Mouse (Mus musculus) lung, postnatal 25 days (tissue): ENCODE data around the gene Adora2a.
A peak's percentile ranks its signal among the peaks of the same experiment; 100 is the strongest.
"Not testable (repeated sequence)": the region's sequence is repeated elsewhere in the genome, so short reads cannot be mapped to it uniquely, and the experiment has no call there.

Experiments used
- DNase-seq: peaks from one replicate; pipeline ENCODE4 v3.0.0; 2022; ENCODE audit warnings: low spot score

The Adora2a gene

GRCm38 (mm10) chr10:75345265-75345664 lies 28.6 kb downstream of the Adora2a start:
- no peak for DNase-seq

GRCm38 (mm10) chr10:75350564-75350963 lies 33.9 kb downstream of the Adora2a start:
- DNase-seq, result no peak

- DNase-seq, result no peak
Measured at GRCm38 (mm10) chr10:75352541-75352940, 35.9 kb downstream of the Adora2a start.

GRCm38 (mm10) chr10:75353838-75354241 lies 37.2 kb downstream of the Adora2a start:
- not testable (repeated sequence) for DNase-seq

GRCm38 (mm10) chr10:75355341-75355740 lies 38.7 kb downstream of the Adora2a start:
- no peak for DNase-seq

- DNase-seq, result peak; percentile 20
Measured at GRCm38 (mm10) chr10:75364214-75364690, 47.6 kb downstream of the Adora2a start.

GRCm38 (mm10) chr10:75364796-75365195 lies 48.1 kb downstream of the Adora2a start:
- DNase-seq, result no peak

- DNase-seq, result no peak
Measured at GRCm38 (mm10) chr10:75365231-75365633, 48.6 kb downstream of the Adora2a start.

GRCm38 (mm10) chr10:75373655-75374351 lies 57.1 kb downstream of the Adora2a start:
- peak; percentile 20 for DNase-seq

- DNase-seq, result no peak
Measured at GRCm38 (mm10) chr10:75378688-75379087, 62.0 kb downstream of the Adora2a start.
